Mouse (Mus musculus) midbrain, postnatal 0 days (tissue): Measurements from ENCODE around the gene Qtrt1. TPM values are rescaled to one million over a fixed set of nuclear protein-coding genes. Genes with fewer than 3 reads are reported as not detected.
A peak's percentile ranks its signal among the peaks of the same experiment; 100 is the strongest.

Experiments
- ATAC-seq: fragments of 200-750 bp; cut with Nextera tagmentation; 2 replicates; pipeline ENCODE4 v1.8.0; 2017; ENCODE audit warnings: moderate number of reproducible peaks, mild to moderate bottlenecking, moderate TSS enrichment, moderate library complexity; ENCODE audit not compliant: low FRiP score
- DNase-seq: peaks from one replicate; pipeline ENCODE4 v3.0.0-alpha.2; 2015; ENCODE audit warnings: low spot score
- H3K27ac ChIP-seq: fragments of 300-500 bp; sonication (generic); 2 replicates; pipeline ENCODE4 v1.5.1; 2014; ENCODE audit warnings: low read depth, mild to moderate bottlenecking, low read length, mixed read lengths
- H3K27me3 ChIP-seq: fragments of 300-500 bp; sonication (generic); 2 replicates; pipeline ENCODE4 v1.6.1; 2014; ENCODE audit warnings: low read length, control low read depth, mixed read lengths; ENCODE audit not compliant: insufficient read depth
- H3K36me3 ChIP-seq: fragments of 300-500 bp; sonication (generic); 2 replicates; pipeline ENCODE4 v1.6.1; 2014; ENCODE audit warnings: low read length, control low read depth, mixed read lengths; ENCODE audit not compliant: insufficient read depth
- H3K4me1 ChIP-seq: fragments of 300-500 bp; sonication (generic); 2 replicates; pipeline ENCODE4 v1.6.1; 2014; ENCODE audit warnings: mild to moderate bottlenecking, control low read depth, antibody characterized with exemption, low read length, mixed read lengths; ENCODE audit not compliant: insufficient read depth
- H3K4me2 ChIP-seq: fragments of 300-500 bp; sonication (generic); 2 replicates; pipeline ENCODE4 v1.6.1; 2014; ENCODE audit warnings: low read depth, mild to moderate bottlenecking, low read length, mixed read lengths; ENCODE audit not compliant: poor library complexity, severe bottlenecking
- H3K4me3 ChIP-seq: fragments of 300-500 bp; sonication (generic); 2 replicates; pipeline ENCODE4 v1.5.1; 2014; ENCODE audit warnings: low read depth, mild to moderate bottlenecking, low read length, moderate library complexity
- H3K9ac ChIP-seq: fragments of 300-500 bp; sonication (generic); replicated peaks from 2 replicates; pipeline ENCODE4 v1.6.1; 2014; ENCODE audit warnings: mild to moderate bottlenecking, low read length, moderate library complexity, mixed read lengths; ENCODE audit not compliant: poor library complexity, severe bottlenecking
- H3K9me3 ChIP-seq: fragments of 300-500 bp; sonication (generic); 2 replicates; pipeline ENCODE4 v1.6.1; 2016; ENCODE audit warnings: low read length, control low read depth
- CTCF ChIP-seq: IDR thresholded peaks from 2 replicates; pipeline ENCODE4 v1.5.1; 2016; ENCODE audit warnings: antibody characterized with exemption, mild to moderate bottlenecking
- WGBS: fragments of 180-500 bp; shearing (Covaris S2); extraction: QIAGEN DNeasy Blood & Tissue Kit; methylation state at CpG from one replicate; pipeline ENCODE4 v1.1.7; 2014; 5-methylcytosine and 5-hydroxymethylcytosine counted together
- polyA plus RNA-seq: library from polyadenylated mRNA; unstranded; fragments of >200 nt; fragmentation: Nextera tagmentation; extraction: Ambion mirVana; gene quantifications from 2 replicates; pipeline ENCODE4 v1.2.1, GENCODE M21; 2015
- total RNA-seq: library from RNA; depleted of rRNA; stranded (reverse); fragments of >200 nt; gene quantifications from 2 replicates; pipeline ENCODE4 v1.2.3, GENCODE M21; 2014

Qtrt1 gene
- total and polyA plus RNA-seq, 2 experiments from 2014 or later: 41.0 to 42.0 TPM

DNA sequence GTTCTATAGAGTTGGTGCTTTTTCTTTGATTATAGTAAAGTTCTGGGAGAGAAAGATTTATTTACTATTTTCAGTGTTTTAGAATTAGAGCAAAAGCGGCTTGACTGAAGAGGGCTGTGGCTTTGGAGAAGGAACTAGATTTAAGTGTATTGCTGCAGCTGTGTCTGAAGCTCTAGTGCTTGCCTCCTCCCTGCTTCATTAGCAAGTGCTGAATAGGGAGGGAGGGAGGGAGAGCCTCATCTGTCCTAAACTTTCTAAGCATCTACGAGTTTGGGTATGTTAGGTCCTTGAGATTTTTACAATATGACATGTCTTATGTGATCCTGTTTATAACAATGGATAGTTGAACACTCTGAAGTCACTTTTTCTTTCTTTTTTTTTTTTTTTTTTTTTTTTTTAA is 40.8 kb upstream of the Qtrt1 start:
- Histone ChIP-seq H3K9me3 (no peaks in the 10 kb centered on the region), H3K4me3 (no peak overlapping the region), H3K36me3 (no peaks in the 10 kb centered on the region), H3K9ac (no peak overlapping the region), H3K27ac (no peak overlapping the region), H3K4me1 (peaks cover 5% of the 10 kb centered on the region; the same call in 1 of the 2 replicates), H3K27me3 (no peaks in the 10 kb centered on the region), H3K4me2 (peak overlapping the region; percentile 9; the same call in 1 of the 2 replicates)
- DNase-seq: no peak
- 88% methylated on average over 2 of the region's 2 CpGs for WGBS
- no peak for ATAC-seq
- no peak for TF ChIP-seq CTCF

DNA sequence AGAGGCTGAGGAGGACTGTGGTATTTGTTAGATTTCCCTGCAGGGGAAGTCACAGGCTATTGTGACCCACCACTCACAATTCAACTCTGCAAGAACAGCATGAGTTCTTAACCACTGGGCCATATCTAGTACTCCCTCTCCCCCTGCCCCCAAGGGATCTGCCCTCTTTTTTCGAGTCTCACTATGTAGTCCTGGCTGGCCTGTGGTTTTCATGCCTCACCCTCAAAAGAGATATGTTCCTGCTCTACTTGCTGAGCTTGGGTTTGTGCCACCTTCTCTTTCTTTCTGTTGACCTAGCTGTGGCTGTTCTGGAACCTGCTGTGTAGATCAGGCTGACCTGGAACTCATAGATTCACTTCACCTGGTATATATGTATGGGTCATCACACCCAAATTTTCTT is 39.1 kb upstream of the Qtrt1 start:
- no peak overlapping the region for H3K27ac ChIP-seq
- DNase-seq: no peak
- no peak overlapping the region for H3K4me2 ChIP-seq
- 65% methylated on average over 1 of the region's 1 CpGs for WGBS
- ATAC-seq: no peak
- no peak overlapping the region for H3K9ac ChIP-seq
- peaks cover 5% of the 10 kb centered on the region; the same call in 1 of the 2 replicates for H3K4me1 ChIP-seq
- no peaks in the 10 kb centered on the region for H3K9me3 ChIP-seq
- TF ChIP-seq CTCF: no peak
- no peaks in the 10 kb centered on the region for H3K36me3 ChIP-seq
- no peaks in the 10 kb centered on the region for H3K27me3 ChIP-seq
- H3K4me3 ChIP-seq: no peak overlapping the region

DNA sequence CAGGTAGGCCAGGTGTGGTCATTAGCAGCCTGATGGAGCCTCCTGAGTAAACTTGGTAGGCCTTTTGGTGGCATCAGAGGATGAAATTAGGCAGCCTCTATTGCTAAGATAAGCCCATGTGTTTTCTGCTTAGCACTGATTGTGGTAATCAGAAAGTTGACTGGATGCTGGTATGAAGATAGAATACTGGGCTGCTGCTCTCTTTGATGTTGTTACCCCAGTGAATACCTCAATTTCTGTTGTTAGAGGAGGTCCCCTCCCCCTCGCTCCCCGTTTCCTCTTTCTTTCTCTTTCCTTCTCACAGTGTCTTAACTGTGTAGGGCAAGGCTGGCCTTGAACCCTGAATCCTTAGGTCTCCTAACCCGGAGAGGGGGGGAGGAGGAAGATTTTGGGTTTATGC is 32.4 kb upstream of the Qtrt1 start:
- DNase-seq (no peak), ATAC-seq (no peak)
- TF ChIP-seq CTCF: no peak
- Histone ChIP-seq H3K4me3 (no peak overlapping the region), H3K27me3 (no peaks in the 10 kb centered on the region), H3K9ac (no peak overlapping the region), H3K4me2 (no peak overlapping the region), H3K4me1 (no peaks in the 10 kb centered on the region), H3K27ac (no peak overlapping the region), H3K36me3 (peaks cover 2% of the 10 kb centered on the region; the same call in 1 of the 2 replicates), H3K9me3 (no peaks in the 10 kb centered on the region)
- 86% methylated on average over 3 of the region's 3 CpGs for WGBS

DNA sequence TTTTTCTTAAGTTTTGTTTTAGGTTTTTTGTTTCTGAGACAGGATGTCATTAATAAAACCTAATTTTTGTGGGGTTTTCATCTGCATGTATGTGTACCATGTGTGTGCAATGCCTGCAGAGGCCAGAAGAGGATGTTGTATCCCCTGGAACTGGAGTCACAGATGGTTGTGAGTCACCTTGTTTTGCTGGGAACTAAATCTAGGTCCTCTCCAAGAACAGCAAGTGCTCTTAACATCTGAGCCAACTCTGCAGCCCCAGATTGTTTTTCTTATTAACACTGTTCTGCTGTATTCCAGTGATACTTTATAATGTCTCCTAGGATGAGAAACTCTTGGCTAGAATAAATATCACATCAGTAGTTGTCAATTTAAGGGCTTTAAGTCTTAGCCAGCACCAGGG is 30.8 kb upstream of the Qtrt1 start:
- Histone ChIP-seq H3K9ac (no peak overlapping the region), H3K27ac (no peak overlapping the region), H3K4me1 (no peaks in the 10 kb centered on the region), H3K4me3 (no peak overlapping the region), H3K36me3 (peaks cover 2% of the 10 kb centered on the region; the same call in 1 of the 2 replicates), H3K27me3 (no peaks in the 10 kb centered on the region), H3K4me2 (no peak overlapping the region), H3K9me3 (no peaks in the 10 kb centered on the region)
- ATAC-seq (no peak), DNase-seq (no peak)
- TF ChIP-seq CTCF: no peak

DNA sequence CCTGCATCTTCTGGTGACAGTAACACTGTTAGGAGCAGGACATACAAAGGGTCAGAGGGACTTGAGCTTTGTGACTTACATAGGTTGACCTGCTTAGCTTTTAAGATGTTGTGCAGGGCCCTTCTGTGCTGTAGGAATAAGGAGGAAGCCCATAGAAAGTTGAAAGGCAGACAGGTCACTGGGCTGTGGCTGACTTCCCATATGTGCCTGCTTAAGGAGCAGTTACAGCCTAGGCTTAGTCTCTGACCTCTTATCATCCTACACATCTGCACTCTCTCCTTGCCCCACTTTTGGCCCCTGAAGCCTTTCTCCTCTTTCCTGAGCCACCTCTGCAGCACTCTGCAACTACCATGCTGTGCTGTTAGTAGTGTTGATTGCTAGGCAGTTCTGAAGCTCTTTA is 27.7 kb upstream of the Qtrt1 start:
- DNase-seq: no peak
- peaks cover 12% of the 10 kb centered on the region; the same call in 1 of the 2 replicates for H3K36me3 ChIP-seq
- H3K4me1 ChIP-seq: no peaks in the 10 kb centered on the region

DNA sequence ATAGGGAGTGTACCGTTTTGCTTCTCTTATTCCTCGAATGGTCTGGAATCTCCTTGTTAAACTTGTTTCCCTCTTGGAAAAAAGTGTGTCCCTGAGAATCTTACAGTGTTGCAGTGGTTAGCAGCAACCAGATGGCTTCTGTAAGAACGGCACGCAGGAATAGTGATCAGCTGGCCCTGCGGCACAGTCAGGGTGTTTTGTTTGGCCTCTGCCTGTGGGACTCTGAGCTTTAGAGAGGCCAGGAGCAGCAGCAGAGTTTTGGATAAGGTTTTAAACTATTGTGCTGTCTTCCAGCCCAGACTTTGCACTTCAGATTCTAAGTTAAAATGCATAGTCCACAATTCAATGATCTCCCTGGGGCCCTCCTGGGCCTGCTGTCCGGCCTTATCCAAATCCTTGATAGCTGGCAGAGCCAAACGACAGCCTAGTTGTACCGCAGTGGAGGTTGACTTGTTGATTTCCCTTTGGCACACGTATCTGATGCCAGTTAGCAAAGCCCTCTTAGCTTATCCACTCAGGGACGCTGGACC is 18.9 kb upstream of the Qtrt1 start:
- H3K4me2 ChIP-seq: no peak overlapping the region
- H3K4me3 ChIP-seq: no peak overlapping the region
- H3K27ac ChIP-seq: no peak overlapping the region
- ATAC-seq (no peak), DNase-seq (no peak)
- H3K36me3 ChIP-seq: peaks cover 83% of the 10 kb centered on the region
- H3K4me1 ChIP-seq: no peaks in the 10 kb centered on the region
- no peak for TF ChIP-seq CTCF
- 80% methylated on average over 10 of the region's 10 CpGs for WGBS
- no peaks in the 10 kb centered on the region for H3K9me3 ChIP-seq
- H3K9ac ChIP-seq: no peak overlapping the region
- H3K27me3 ChIP-seq: no peaks in the 10 kb centered on the region

More for the DNA sequence above, 27.7 kb upstream of the Qtrt1 start:
- H3K9ac ChIP-seq: no peak overlapping the region
- no peak for ATAC-seq
- no peak for TF ChIP-seq CTCF
- H3K4me2 ChIP-seq: no peak overlapping the region
- no peak overlapping the region for H3K27ac ChIP-seq
- no peak overlapping the region for H3K4me3 ChIP-seq
- H3K27me3 ChIP-seq: no peaks in the 10 kb centered on the region
- H3K9me3 ChIP-seq: no peaks in the 10 kb centered on the region
